Mouse (Mus musculus) heart, adult 2 months (tissue): Measurements from ENCODE around the gene Trpv4.

Experiments
- CTCF ChIP-seq: fragments of 200-600 bp; IDR thresholded peaks from 2 replicates; pipeline ENCODE4 v1.8.1; 2022; ENCODE audit warnings: antibody characterized with exemption, mild to moderate bottlenecking, moderate library complexity
- POLR2A ChIP-seq: fragments of 200-500 bp; IDR thresholded peaks from 2 replicates; pipeline ENCODE4 v1.6.1; 2011; ENCODE audit warnings: mild to moderate bottlenecking, low read depth, low read length, control low read depth; ENCODE audit not compliant: insufficient read depth

GRCm38 (mm10) chr5:114651449-114651848 lies 6.8 kb downstream of the Trpv4 start:
- TF ChIP-seq CTCF (no peak), POLR2A (no peak)
